Mouse (Mus musculus): ENCODE measurements around the gene Iqcn. TPM values are rescaled to one million over a fixed set of nuclear protein-coding genes. Genes with fewer than 3 reads are reported as not detected.
A peak's percentile ranks its signal among the peaks of the same experiment; 100 is the strongest.

Iqcn gene
- total and polyA plus RNA-seq, 2 experiments from 2014 or later, result not detected

DNA sequence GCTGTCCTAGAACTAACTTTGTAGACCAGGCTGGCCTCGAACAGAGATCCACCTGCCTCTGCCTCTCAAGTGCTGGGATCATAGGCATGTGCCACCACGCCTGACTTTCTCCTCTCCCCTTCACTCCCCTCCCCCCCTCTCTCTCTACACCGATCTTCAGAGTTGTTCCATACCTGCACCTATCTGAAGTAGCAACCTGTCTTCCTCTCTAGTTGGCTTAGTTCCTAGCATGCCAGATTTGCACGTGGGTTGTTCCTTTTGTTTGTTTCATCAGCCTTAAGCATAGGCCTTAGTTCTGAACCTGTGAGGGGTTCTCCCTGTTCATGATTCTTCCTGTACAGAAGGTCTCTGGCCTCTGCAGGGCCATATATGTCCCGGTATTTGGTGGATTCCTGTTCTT is 34.4 kb downstream of the Iqcn start:
- no peak for ATAC-seq (ENCODE audit: insufficient read depth, low read depth)
- Histone ChIP-seq H3K4me2 (ENCODE audit: low read depth, low read length) (no peak overlapping the region), H3K36me3 (replicated peaks; ENCODE audit: control insufficient read depth, insufficient read depth, low read length) (no peaks in the 10 kb centered on the region), H3K4me3 (ENCODE audit: low read depth, low read length) (no peak overlapping the region), H3K9ac (replicated peaks; ENCODE audit: low read depth, low read length) (no peak overlapping the region), H3K27me3 (ENCODE audit: control insufficient read depth, insufficient read depth, low read length) (peaks cover 13% of the 10 kb centered on the region), H3K4me1 (ENCODE audit: control insufficient read depth, insufficient read depth) (no peaks in the 10 kb centered on the region; the same call in 1 of the 2 replicates), H3K27ac (ENCODE audit: low read depth) (no peak overlapping the region), H3K9me3 (replicated peaks; ENCODE audit: control insufficient read depth, low read length) (no peaks in the 10 kb centered on the region)
- no peak for DNase-seq (ENCODE audit: low spot score)
- WGBS, result 57% methylated on average over 5 of the region's 5 CpGs
- TF ChIP-seq EP300 (IDR thresholded peaks at IDR 0.05; ENCODE audit: low read depth), result no peak
- no peak for TF ChIP-seq CTCF (IDR thresholded peaks at IDR 0.05; ENCODE audit: low read depth)

GRCm38 (mm10) chr8:70738211-70738610 is 35.0 kb downstream of the Iqcn start:
- no peaks in the 10 kb centered on the region for H3K9me3 ChIP-seq (replicated peaks; ENCODE audit: control insufficient read depth, low read length)
- H3K9ac ChIP-seq (replicated peaks; ENCODE audit: low read depth, low read length), result no peak overlapping the region
- ATAC-seq (ENCODE audit: insufficient read depth, low read depth) (no peak), DNase-seq (ENCODE audit: low spot score) (no peak)
- H3K27ac ChIP-seq (ENCODE audit: low read depth), result no peak overlapping the region
- no peak overlapping the region for H3K4me3 ChIP-seq (ENCODE audit: low read depth, low read length)
- H3K4me2 ChIP-seq (ENCODE audit: low read depth, low read length), result no peak overlapping the region
- TF ChIP-seq EP300 (IDR thresholded peaks at IDR 0.05; ENCODE audit: low read depth), result no peak
- TF ChIP-seq CTCF (IDR thresholded peaks at IDR 0.05; ENCODE audit: low read depth), result no peak
- H3K36me3 ChIP-seq (replicated peaks; ENCODE audit: control insufficient read depth, insufficient read depth, low read length), result no peaks in the 10 kb centered on the region
- peaks cover 14% of the 10 kb centered on the region for H3K27me3 ChIP-seq (ENCODE audit: control insufficient read depth, insufficient read depth, low read length)
- H3K4me1 ChIP-seq (ENCODE audit: control insufficient read depth, insufficient read depth), result peaks cover 4% of the 10 kb centered on the region; the same call in 1 of the 2 replicates
- 40% methylated on average over 3 of the region's 3 CpGs for WGBS

- no peak for DNase-seq (ENCODE audit: low spot score)
Measured at GRCm38 (mm10) chr8:70741661-70742060, 38.4 kb downstream of the Iqcn start.

GRCm38 (mm10) chr8:70742176-70742575 is 38.9 kb downstream of the Iqcn start:
- Histone ChIP-seq H3K9me3 (replicated peaks; ENCODE audit: control insufficient read depth, low read length) (no peaks in the 10 kb centered on the region), H3K36me3 (replicated peaks; ENCODE audit: control insufficient read depth, insufficient read depth, low read length) (no peaks in the 10 kb centered on the region), H3K4me2 (ENCODE audit: low read depth, low read length) (no peak overlapping the region), H3K4me1 (ENCODE audit: control insufficient read depth, insufficient read depth) (peaks cover 15% of the 10 kb centered on the region), H3K9ac (replicated peaks; ENCODE audit: low read depth, low read length) (no peak overlapping the region), H3K27me3 (ENCODE audit: control insufficient read depth, insufficient read depth, low read length) (peaks cover 53% of the 10 kb centered on the region), H3K4me3 (ENCODE audit: low read depth, low read length) (no peak overlapping the region), H3K27ac (ENCODE audit: low read depth) (no peak overlapping the region)
- 24% methylated on average over 11 of the region's 11 CpGs for WGBS
- no peak for TF ChIP-seq EP300 (IDR thresholded peaks at IDR 0.05; ENCODE audit: low read depth)
- no peak for TF ChIP-seq CTCF (IDR thresholded peaks at IDR 0.05; ENCODE audit: low read depth)
- ATAC-seq (ENCODE audit: insufficient read depth, low read depth), result no peak
- DNase-seq (ENCODE audit: low spot score), result no peak

More at GRCm38 (mm10) chr8:70741661-70742060, 38.4 kb downstream of the Iqcn start:
- no peak for ATAC-seq (ENCODE audit: insufficient read depth, low read depth)
- Histone ChIP-seq H3K4me2 (ENCODE audit: low read depth, low read length) (no peak overlapping the region), H3K27me3 (ENCODE audit: control insufficient read depth, insufficient read depth, low read length) (peaks cover 48% of the 10 kb centered on the region), H3K4me1 (ENCODE audit: control insufficient read depth, insufficient read depth) (peaks cover 15% of the 10 kb centered on the region), H3K27ac (ENCODE audit: low read depth) (no peak overlapping the region), H3K9ac (replicated peaks; ENCODE audit: low read depth, low read length) (no peak overlapping the region), H3K4me3 (ENCODE audit: low read depth, low read length) (no peak overlapping the region), H3K36me3 (replicated peaks; ENCODE audit: control insufficient read depth, insufficient read depth, low read length) (no peaks in the 10 kb centered on the region), H3K9me3 (replicated peaks; ENCODE audit: control insufficient read depth, low read length) (no peaks in the 10 kb centered on the region)
- 39% methylated on average over 5 of the region's 5 CpGs for WGBS
- TF ChIP-seq EP300 (IDR thresholded peaks at IDR 0.05; ENCODE audit: low read depth), result no peak
- no peak for TF ChIP-seq CTCF (IDR thresholded peaks at IDR 0.05; ENCODE audit: low read depth)

DNA sequence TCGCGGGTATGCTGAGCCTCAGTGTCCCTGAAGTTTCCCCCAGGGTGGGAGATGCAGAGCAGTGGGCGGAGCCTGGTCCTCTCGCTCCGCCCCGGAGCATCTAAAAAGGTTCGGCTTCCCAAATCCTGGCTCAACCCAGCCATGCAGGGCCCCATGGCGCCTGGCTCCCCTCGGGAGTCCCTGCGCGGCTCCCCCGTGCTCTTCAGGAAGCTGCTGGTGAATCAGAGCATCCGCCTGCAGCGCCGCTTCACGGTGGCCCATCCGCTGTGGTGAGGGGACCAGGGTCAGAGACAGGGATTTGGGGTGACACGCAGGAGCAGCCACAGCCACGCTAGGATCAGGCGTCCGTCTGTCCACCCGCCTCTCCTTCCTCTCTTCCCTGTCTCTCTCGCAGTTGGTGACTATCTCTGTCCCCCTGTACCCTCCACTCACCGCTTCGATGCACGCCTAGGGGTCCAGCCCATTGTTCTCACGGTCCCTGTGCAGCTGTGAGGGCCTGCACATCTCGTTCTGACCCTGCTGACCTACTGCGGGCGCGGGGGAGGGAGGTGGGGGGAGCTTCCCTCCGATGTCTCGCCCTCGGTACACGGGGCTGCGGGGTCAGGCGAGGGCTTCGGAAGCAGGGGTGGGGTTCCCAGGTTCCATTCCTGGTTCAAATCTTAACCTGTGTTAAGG is 39.9 kb downstream of the Iqcn start:
- peak overlapping the region; percentile 36 for H3K4me3 ChIP-seq (ENCODE audit: low read depth, low read length)
- WGBS, result 6% methylated on average over 38 of the region's 38 CpGs
- no peaks in the 10 kb centered on the region for H3K36me3 ChIP-seq (replicated peaks; ENCODE audit: control insufficient read depth, insufficient read depth, low read length)
- peaks cover 15% of the 10 kb centered on the region for H3K4me1 ChIP-seq (ENCODE audit: control insufficient read depth, insufficient read depth)
- DNase-seq (ENCODE audit: low spot score), result no peak
- no peaks in the 10 kb centered on the region for H3K9me3 ChIP-seq (replicated peaks; ENCODE audit: control insufficient read depth, low read length)
- no peak overlapping the region for H3K9ac ChIP-seq (replicated peaks; ENCODE audit: low read depth, low read length)
- H3K4me2 ChIP-seq (ENCODE audit: low read depth, low read length), result peak overlapping the region; percentile 55
- 0 out of 2 replicates have a peak overlapping the region, but pooled peaks have one; percentile 35 for H3K27ac ChIP-seq (ENCODE audit: low read depth)
- H3K27me3 ChIP-seq (ENCODE audit: control insufficient read depth, insufficient read depth, low read length), result peaks cover 58% of the 10 kb centered on the region
- no peak for TF ChIP-seq CTCF (IDR thresholded peaks at IDR 0.05; ENCODE audit: low read depth)
- TF ChIP-seq EP300 (IDR thresholded peaks at IDR 0.05; ENCODE audit: low read depth), result no peak; the same call in 1 of the 2 replicates
- ATAC-seq (ENCODE audit: insufficient read depth, low read depth), result peak; percentile 34; the same call in 1 of the 2 replicates
